Mouse (Mus musculus) heart, embryonic 16.5 days (tissue): ENCODE data around the gene Hdac9. TPM values are rescaled to one million over a fixed set of nuclear protein-coding genes. Genes with fewer than 3 reads are reported as not detected.

Source experiments
- ATAC-seq: fragments of 200-750 bp; cut with Nextera tagmentation; replicated peaks from 2 replicates; pipeline ENCODE4 v1.8.0; 2017; ENCODE audit warnings: moderate number of reproducible peaks; ENCODE audit not compliant: insufficient read depth, low FRiP score; ENCODE audit errors: extremely low read depth
- H3K27ac ChIP-seq: fragments of 300-500 bp; sonication (generic); 2 replicates; pipeline ENCODE4 v1.5.1; 2014; ENCODE audit warnings: mild to moderate bottlenecking, low read length, control low read depth, moderate library complexity
- H3K27me3 ChIP-seq: fragments of 300-500 bp; sonication (generic); 2 replicates; pipeline ENCODE4 v1.6.1; 2014; ENCODE audit warnings: low read length, mixed read lengths; ENCODE audit not compliant: control insufficient read depth, insufficient read depth
- H3K36me3 ChIP-seq: fragments of 300-500 bp; sonication (generic); 2 replicates; pipeline ENCODE4 v1.6.1; 2014; ENCODE audit not compliant: control insufficient read depth, insufficient read depth
- H3K4me1 ChIP-seq: fragments of 300-500 bp; sonication (generic); 2 replicates; pipeline ENCODE4 v1.6.1; 2014; ENCODE audit warnings: low read length, mixed read lengths; ENCODE audit not compliant: control insufficient read depth, insufficient read depth
- H3K4me2 ChIP-seq: fragments of 300-500 bp; sonication (generic); 2 replicates; pipeline ENCODE4 v1.6.1; 2014; ENCODE audit warnings: low read depth, mild to moderate bottlenecking, control low read depth, low read length
- H3K4me3 ChIP-seq: fragments of 300-500 bp; sonication (generic); 2 replicates; pipeline ENCODE4 v1.5.1; 2014; ENCODE audit warnings: mild to moderate bottlenecking, control low read depth, low read length
- H3K9ac ChIP-seq: fragments of 300-500 bp; sonication (generic); 2 replicates; pipeline ENCODE4 v1.6.1; 2014; ENCODE audit warnings: low read length, control low read depth
- H3K9me3 ChIP-seq: fragments of 300-500 bp; sonication (generic); replicated peaks from 2 replicates; pipeline ENCODE4 v1.6.1; 2016; ENCODE audit warnings: low read length; ENCODE audit not compliant: control insufficient read depth
- WGBS: fragments of 180-500 bp; shearing (Covaris S2); extraction: QIAGEN DNeasy Blood & Tissue Kit; methylation state at CpG from one replicate; pipeline ENCODE4 v1.1.7; 2014; 5-methylcytosine and 5-hydroxymethylcytosine counted together
- polyA plus RNA-seq: library from polyadenylated mRNA; unstranded; fragments of >200 nt; fragmentation: Nextera tagmentation; extraction: Ambion mirVana; gene quantifications from 2 replicates; pipeline ENCODE4 v1.2.1, GENCODE M21; 2015

Hdac9 gene
- polyA plus RNA-seq, 1 experiment from 2014 or later, result 21.4 TPM

DNA sequence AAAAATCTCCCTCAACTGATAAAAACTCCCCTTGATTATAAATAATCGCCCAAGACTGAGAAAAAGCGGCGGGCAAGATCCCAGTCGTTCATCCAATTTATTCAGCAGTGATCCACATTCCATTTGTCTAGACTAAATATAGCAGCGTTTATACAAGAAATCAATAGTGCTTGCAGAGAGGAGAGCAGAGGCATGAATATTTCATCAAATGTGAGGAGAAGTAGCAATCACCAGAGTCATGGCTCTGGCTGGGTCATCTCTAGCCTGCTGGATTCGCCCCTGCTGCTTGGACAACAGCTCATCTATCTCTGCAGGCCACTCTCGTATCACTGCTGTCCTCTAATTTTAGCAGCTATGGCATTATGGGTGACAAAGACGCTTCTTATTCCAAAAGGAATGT is 476.0 kb downstream of the Hdac9 start:
- WGBS, result 37% methylated on average over 8 of the region's 8 CpGs
- no peak for ATAC-seq
- H3K9ac ChIP-seq, result no peak overlapping the region
- H3K4me3 ChIP-seq, result no peak overlapping the region
- H3K27ac ChIP-seq, result peak overlapping the region; percentile 54; the same call in 1 of the 2 replicates
- H3K4me1 ChIP-seq, result peaks cover 9% of the 10 kb centered on the region
- peak overlapping the region; percentile 1; the same call in 1 of the 2 replicates for H3K4me2 ChIP-seq
- no peaks in the 10 kb centered on the region for H3K9me3 ChIP-seq
- no peaks in the 10 kb centered on the region for H3K36me3 ChIP-seq
- H3K27me3 ChIP-seq, result no peaks in the 10 kb centered on the region

DNA sequence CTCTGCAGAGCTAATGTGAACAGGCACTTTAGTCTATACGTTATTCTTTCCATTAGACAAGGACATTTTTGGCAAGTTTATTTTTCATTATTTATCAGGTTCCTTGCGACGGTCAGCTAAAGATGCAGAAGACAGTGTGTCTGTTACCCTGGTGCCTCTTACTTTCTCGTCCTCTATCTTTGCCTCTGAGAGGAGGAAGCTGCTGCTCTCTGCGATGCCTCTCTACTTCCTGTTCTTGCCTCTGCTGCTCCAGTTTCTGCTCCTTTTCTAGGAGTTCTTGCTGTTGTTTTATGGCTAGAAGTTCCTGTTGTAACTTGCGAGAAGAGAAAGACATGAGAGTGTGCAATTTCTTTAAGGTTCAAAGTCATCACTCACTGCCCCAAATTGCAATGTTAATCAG is 484.0 kb downstream of the Hdac9 start:
- Histone ChIP-seq H3K27me3 (no peaks in the 10 kb centered on the region), H3K4me2 (no peak overlapping the region), H3K4me1 (peaks cover 6% of the 10 kb centered on the region), H3K4me3 (no peak overlapping the region), H3K9me3 (no peaks in the 10 kb centered on the region), H3K9ac (no peak overlapping the region), H3K36me3 (0 out of 2 replicates have a peak, but pooled peaks cover 3% of the 10 kb centered on the region), H3K27ac (0 out of 2 replicates have a peak overlapping the region, but pooled peaks have one; percentile 25)
- ATAC-seq, result no peak
- 47% methylated on average over 6 of the region's 6 CpGs for WGBS

DNA sequence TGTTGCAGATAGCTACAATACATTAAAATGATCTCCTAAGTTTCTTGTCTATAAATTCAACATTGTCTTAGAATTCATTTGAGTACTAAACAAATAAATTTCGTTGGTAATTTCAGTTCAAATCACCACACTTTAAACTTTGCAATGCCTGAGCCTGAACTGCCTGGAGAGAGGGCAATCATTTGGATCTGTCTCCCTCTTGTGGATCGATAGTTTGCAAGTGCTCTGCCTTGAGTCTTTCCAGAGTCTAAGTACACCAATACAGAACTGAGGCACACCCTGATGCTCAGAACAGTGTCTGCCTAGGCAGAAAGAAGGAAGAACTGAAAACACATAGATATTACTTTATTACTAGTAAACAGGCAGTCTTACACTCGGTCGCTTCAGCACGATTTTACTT is 484.4 kb downstream of the Hdac9 start:
- no peak for ATAC-seq

DNA sequence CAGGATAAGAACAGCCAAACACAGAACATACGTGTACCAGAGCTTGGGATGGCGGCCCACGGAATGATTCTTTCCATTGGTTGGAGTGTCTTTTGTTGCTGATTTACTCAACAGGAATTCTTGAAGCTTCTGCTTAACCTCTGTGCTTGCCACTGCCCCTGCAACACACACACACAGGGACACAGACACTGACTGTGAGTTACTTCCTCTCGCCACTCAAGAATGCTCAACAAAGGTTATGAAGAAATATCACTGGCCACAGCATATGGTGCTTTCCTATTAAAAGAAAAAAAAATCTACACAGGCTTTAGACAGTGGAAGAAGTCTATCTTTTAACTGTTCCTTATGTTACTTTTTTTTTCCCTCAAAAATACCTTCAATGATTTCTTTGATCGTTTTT is 485.1 kb downstream of the Hdac9 start:
- Histone ChIP-seq H3K27ac (no peak overlapping the region), H3K4me1 (peaks cover 6% of the 10 kb centered on the region), H3K36me3 (peaks cover 5% of the 10 kb centered on the region; the same call in 1 of the 2 replicates), H3K9ac (no peak overlapping the region), H3K9me3 (no peaks in the 10 kb centered on the region), H3K27me3 (no peaks in the 10 kb centered on the region), H3K4me2 (no peak overlapping the region), H3K4me3 (no peak overlapping the region)
- ATAC-seq, result no peak
- WGBS, result 79% methylated on average over 5 of the region's 5 CpGs

More for the DNA sequence above, 484.4 kb downstream of the Hdac9 start:
- Histone ChIP-seq H3K27me3 (no peaks in the 10 kb centered on the region), H3K4me1 (peaks cover 6% of the 10 kb centered on the region), H3K4me3 (no peak overlapping the region), H3K9ac (no peak overlapping the region), H3K9me3 (no peaks in the 10 kb centered on the region), H3K36me3 (peaks cover 5% of the 10 kb centered on the region; the same call in 1 of the 2 replicates), H3K27ac (no peak overlapping the region), H3K4me2 (no peak overlapping the region)
- 47% methylated on average over 5 of the region's 5 CpGs for WGBS

DNA sequence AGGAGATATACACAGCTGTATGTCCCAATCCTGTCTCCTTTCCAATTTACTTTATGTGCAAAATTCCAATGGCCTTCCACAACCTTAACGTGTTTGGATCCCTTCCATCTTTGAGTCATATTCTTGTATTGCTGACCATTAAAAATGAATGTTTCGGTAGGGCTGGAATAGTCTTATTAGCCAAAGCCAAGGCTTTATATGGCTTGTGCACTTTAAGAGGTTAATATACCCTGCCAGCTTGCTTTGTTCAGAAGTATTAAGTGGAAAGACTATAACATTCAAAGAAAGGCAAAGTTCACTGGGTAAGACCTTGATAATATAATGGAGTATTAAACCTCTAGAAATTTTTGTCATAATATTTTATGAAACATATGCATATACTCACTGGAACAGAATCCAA is 491.4 kb downstream of the Hdac9 start:
- WGBS, result 91% methylated on average over 2 of the region's 2 CpGs

DNA sequence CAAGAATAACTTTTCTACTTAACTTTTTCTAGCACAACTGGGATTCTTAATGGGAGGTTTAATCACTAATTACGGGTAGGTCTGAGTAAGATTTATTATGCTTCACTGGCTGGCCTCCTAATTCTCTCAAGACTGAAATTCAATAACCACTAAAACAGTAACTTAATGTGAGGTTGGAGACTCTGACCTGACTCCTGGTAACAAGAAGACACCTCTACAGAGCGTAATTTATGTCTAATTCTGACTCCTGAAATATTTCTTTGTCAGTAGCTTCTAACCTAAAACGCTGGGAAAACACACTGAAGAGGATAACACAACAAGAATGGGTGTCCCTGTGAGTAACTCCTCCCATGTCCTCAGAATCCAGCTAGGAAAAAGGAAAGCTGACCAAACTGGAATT is 508.8 kb downstream of the Hdac9 start:
- Histone ChIP-seq H3K4me3 (no peak overlapping the region), H3K9me3 (no peaks in the 10 kb centered on the region), H3K27ac (no peak overlapping the region), H3K4me1 (no peaks in the 10 kb centered on the region), H3K27me3 (no peaks in the 10 kb centered on the region), H3K4me2 (no peak overlapping the region), H3K9ac (no peak overlapping the region), H3K36me3 (no peaks in the 10 kb centered on the region; the same call in 1 of the 2 replicates)
- ATAC-seq, result no peak
- WGBS, result 77% methylated on average over 3 of the region's 3 CpGs

More for the DNA sequence above, 491.4 kb downstream of the Hdac9 start:
- ATAC-seq, result no peak
- Histone ChIP-seq H3K9me3 (no peaks in the 10 kb centered on the region), H3K4me3 (no peak overlapping the region), H3K4me1 (no peaks in the 10 kb centered on the region), H3K36me3 (peaks cover 8% of the 10 kb centered on the region; the same call in 1 of the 2 replicates), H3K27me3 (no peaks in the 10 kb centered on the region), H3K4me2 (no peak overlapping the region), H3K9ac (no peak overlapping the region), H3K27ac (no peak overlapping the region)

DNA sequence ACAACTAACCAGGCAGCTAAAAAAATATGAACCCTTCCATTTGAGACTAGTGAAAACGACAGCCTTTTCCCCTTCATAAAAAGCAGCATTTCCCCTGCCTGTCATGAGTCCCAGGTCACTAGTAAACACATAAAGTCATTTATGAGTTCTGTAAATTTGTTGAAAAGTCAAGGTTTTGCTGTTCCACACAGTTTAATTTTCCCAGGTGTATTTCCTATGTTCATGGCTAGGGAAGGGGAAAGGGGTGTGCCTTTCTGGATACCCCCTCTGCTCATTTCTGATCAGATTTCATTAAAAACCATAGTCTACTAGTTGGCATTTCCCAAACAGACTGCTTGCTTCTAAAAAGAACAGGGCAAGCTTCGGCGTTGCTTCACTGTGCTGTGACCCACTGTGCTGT is 509.8 kb downstream of the Hdac9 start:
- Histone ChIP-seq H3K36me3 (no peaks in the 10 kb centered on the region; the same call in 1 of the 2 replicates), H3K4me2 (no peak overlapping the region), H3K27me3 (no peaks in the 10 kb centered on the region), H3K9me3 (no peaks in the 10 kb centered on the region), H3K4me3 (no peak overlapping the region), H3K9ac (no peak overlapping the region), H3K4me1 (no peaks in the 10 kb centered on the region), H3K27ac (no peak overlapping the region)
- 77% methylated on average over 3 of the region's 3 CpGs for WGBS
- no peak for ATAC-seq

DNA sequence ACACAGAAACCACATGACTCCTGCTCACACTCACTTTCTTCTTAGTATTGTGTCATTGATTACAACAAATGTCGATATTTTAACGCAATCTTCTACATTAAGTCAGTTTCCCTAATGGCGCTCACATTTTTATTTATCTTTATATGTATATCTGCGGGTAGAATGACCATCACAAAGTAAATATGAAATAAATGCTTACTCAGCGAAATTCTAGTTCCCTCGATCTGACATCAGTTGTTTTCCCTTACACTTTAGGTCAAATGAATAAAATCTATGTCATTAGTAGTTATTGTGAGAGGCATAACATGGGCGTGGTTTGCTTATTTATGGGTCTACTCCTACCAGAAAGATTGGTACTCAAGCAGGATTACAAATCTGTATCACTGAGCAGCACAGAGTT is 514.8 kb downstream of the Hdac9 start:
- ATAC-seq, result no peak
- no peaks in the 10 kb centered on the region for H3K27me3 ChIP-seq
- H3K4me1 ChIP-seq, result no peaks in the 10 kb centered on the region
- H3K27ac ChIP-seq, result no peak overlapping the region
- no peaks in the 10 kb centered on the region for H3K9me3 ChIP-seq
- no peak overlapping the region for H3K9ac ChIP-seq
- H3K36me3 ChIP-seq, result peaks cover 8% of the 10 kb centered on the region
- H3K4me3 ChIP-seq, result no peak overlapping the region
- H3K4me2 ChIP-seq, result no peak overlapping the region
- 91% methylated on average over 7 of the region's 7 CpGs for WGBS

DNA sequence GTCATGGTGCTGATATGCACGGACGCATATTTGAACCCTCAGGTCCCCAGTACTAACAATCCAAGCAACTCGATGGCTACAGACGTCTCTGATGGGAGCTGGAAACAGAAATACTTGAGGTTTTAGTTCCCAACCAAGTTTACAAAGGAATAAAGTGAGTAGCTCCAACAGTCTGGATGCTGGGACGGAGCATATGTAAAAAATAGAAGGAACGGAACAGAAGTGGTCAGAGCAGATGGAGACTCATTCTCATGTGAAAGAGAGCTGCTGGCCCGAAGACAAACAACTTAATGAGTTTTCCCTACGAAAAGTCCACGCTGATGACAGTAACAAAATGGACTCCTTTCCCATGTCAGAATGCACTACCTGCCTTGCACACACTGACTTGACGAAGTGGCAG is 518.3 kb downstream of the Hdac9 start:
- no peak for ATAC-seq
- H3K27ac ChIP-seq, result no peak overlapping the region
- H3K27me3 ChIP-seq, result no peaks in the 10 kb centered on the region
- no peak overlapping the region for H3K4me3 ChIP-seq
- H3K4me2 ChIP-seq, result no peak overlapping the region
- H3K9me3 ChIP-seq, result no peaks in the 10 kb centered on the region
- H3K4me1 ChIP-seq, result no peaks in the 10 kb centered on the region
- 89% methylated on average over 10 of the region's 10 CpGs for WGBS
- no peak overlapping the region for H3K9ac ChIP-seq
- peaks cover 8% of the 10 kb centered on the region for H3K36me3 ChIP-seq
